Mouse (Mus musculus): ENCODE measurements around the gene Dcaf12. TPM values are rescaled to one million over a fixed set of nuclear protein-coding genes. Genes with fewer than 3 reads are reported as not detected.

Dcaf12 gene
- polyA plus RNA-seq, 1 experiment, result 84.7 TPM

- TF ChIP-seq CTCF (IDR thresholded peaks at IDR 0.05; ENCODE audit: control insufficient read depth, insufficient read depth, insufficient replicate concordance, low read depth, low read length), result no peak
- no peak for TF ChIP-seq POLR2A (IDR thresholded peaks at IDR 0.05; ENCODE audit: control insufficient read depth, low read depth, low read length)
- Histone ChIP-seq H3K4me1 (ENCODE audit: control insufficient read depth, insufficient read depth, low read length) (no peaks in the 10 kb centered on the region), H3K27ac (ENCODE audit: control insufficient read depth, insufficient read depth, low read depth, low read length) (no peak overlapping the region), H3K36me3 (ENCODE audit: control insufficient read depth, insufficient read depth, low read length) (no peaks in the 10 kb centered on the region), H3K4me3 (ENCODE audit: control insufficient read depth, low read depth, low read length) (no peak overlapping the region), H3K27me3 (ENCODE audit: control insufficient read depth, insufficient read depth, low read length) (no peaks in the 10 kb centered on the region)
These were observed 16.4 kb upstream of the Dcaf12 start for GRCm38 (mm10) chr4:41331085-41331484.

- Histone ChIP-seq H3K4me1 (ENCODE audit: control insufficient read depth, insufficient read depth, low read length) (no peaks in the 10 kb centered on the region), H3K4me3 (ENCODE audit: control insufficient read depth, low read depth, low read length) (no peak overlapping the region), H3K36me3 (ENCODE audit: control insufficient read depth, insufficient read depth, low read length) (no peaks in the 10 kb centered on the region), H3K27ac (ENCODE audit: control insufficient read depth, insufficient read depth, low read depth, low read length) (no peak overlapping the region), H3K27me3 (ENCODE audit: control insufficient read depth, insufficient read depth, low read length) (no peaks in the 10 kb centered on the region)
- TF ChIP-seq CTCF (IDR thresholded peaks at IDR 0.05; ENCODE audit: control insufficient read depth, insufficient read depth, insufficient replicate concordance, low read depth, low read length) (no peak), POLR2A (IDR thresholded peaks at IDR 0.05; ENCODE audit: control insufficient read depth, low read depth, low read length) (no peak)
These were observed 14.8 kb upstream of the Dcaf12 start for GRCm38 (mm10) chr4:41329481-41329880.

- TF ChIP-seq CTCF (IDR thresholded peaks at IDR 0.05; ENCODE audit: control insufficient read depth, insufficient read depth, insufficient replicate concordance, low read depth, low read length), result no peak
- no peak for TF ChIP-seq POLR2A (IDR thresholded peaks at IDR 0.05; ENCODE audit: control insufficient read depth, low read depth, low read length)
- no peaks in the 10 kb centered on the region for H3K27me3 ChIP-seq (ENCODE audit: control insufficient read depth, insufficient read depth, low read length)
- no peak overlapping the region for H3K27ac ChIP-seq (ENCODE audit: control insufficient read depth, insufficient read depth, low read depth, low read length)
- H3K4me1 ChIP-seq (ENCODE audit: control insufficient read depth, insufficient read depth, low read length), result no peaks in the 10 kb centered on the region
- H3K4me3 ChIP-seq (ENCODE audit: control insufficient read depth, low read depth, low read length), result no peak overlapping the region
- H3K36me3 ChIP-seq (ENCODE audit: control insufficient read depth, insufficient read depth, low read length), result no peaks in the 10 kb centered on the region
These were observed 12.2 kb upstream of the Dcaf12 start for GRCm38 (mm10) chr4:41326876-41327275.

- TF ChIP-seq CTCF (IDR thresholded peaks at IDR 0.05; ENCODE audit: control insufficient read depth, insufficient read depth, insufficient replicate concordance, low read depth, low read length) (no peak), POLR2A (IDR thresholded peaks at IDR 0.05; ENCODE audit: control insufficient read depth, low read depth, low read length) (no peak)
- no peaks in the 10 kb centered on the region for H3K27me3 ChIP-seq (ENCODE audit: control insufficient read depth, insufficient read depth, low read length)
- no peak overlapping the region for H3K27ac ChIP-seq (ENCODE audit: control insufficient read depth, insufficient read depth, low read depth, low read length)
- H3K4me3 ChIP-seq (ENCODE audit: control insufficient read depth, low read depth, low read length), result no peak overlapping the region
- no peaks in the 10 kb centered on the region for H3K4me1 ChIP-seq (ENCODE audit: control insufficient read depth, insufficient read depth, low read length)
- peaks cover 2% of the 10 kb centered on the region; the same call in 1 of the 2 replicates for H3K36me3 ChIP-seq (ENCODE audit: control insufficient read depth, insufficient read depth, low read length)
These were observed 6.3 kb upstream of the Dcaf12 start for GRCm38 (mm10) chr4:41320971-41321370.

- Histone ChIP-seq H3K36me3 (ENCODE audit: control insufficient read depth, insufficient read depth, low read length) (peaks cover 2% of the 10 kb centered on the region; the same call in 1 of the 2 replicates), H3K4me1 (ENCODE audit: control insufficient read depth, insufficient read depth, low read length) (peaks cover 4% of the 10 kb centered on the region), H3K27me3 (ENCODE audit: control insufficient read depth, insufficient read depth, low read length) (no peaks in the 10 kb centered on the region), H3K27ac (ENCODE audit: control insufficient read depth, insufficient read depth, low read depth, low read length) (no peak overlapping the region), H3K4me3 (ENCODE audit: control insufficient read depth, low read depth, low read length) (peak overlapping the region; percentile 66)
- TF ChIP-seq CTCF (IDR thresholded peaks at IDR 0.05; ENCODE audit: control insufficient read depth, insufficient read depth, insufficient replicate concordance, low read depth, low read length) (no peak), POLR2A (IDR thresholded peaks at IDR 0.05; ENCODE audit: control insufficient read depth, low read depth, low read length) (no peak)
These were observed 3.6 kb upstream of the Dcaf12 start for GRCm38 (mm10) chr4:41318267-41318666.

- H3K27ac ChIP-seq (ENCODE audit: control insufficient read depth, insufficient read depth, low read depth, low read length), result peak overlapping the region; percentile 78
These were observed 484 bp upstream of the Dcaf12 start for GRCm38 (mm10) chr4:41315173-41315572.

GRCm38 (mm10) chr4:41313722-41314121, 967 bp downstream of the Dcaf12 start:
- peak overlapping the region; percentile 82 for H3K27ac ChIP-seq (ENCODE audit: control insufficient read depth, insufficient read depth, low read depth, low read length)
- no peaks in the 10 kb centered on the region for H3K27me3 ChIP-seq (ENCODE audit: control insufficient read depth, insufficient read depth, low read length)
- H3K4me1 ChIP-seq (ENCODE audit: control insufficient read depth, insufficient read depth, low read length), result peaks cover 8% of the 10 kb centered on the region
- peaks cover 3% of the 10 kb centered on the region; the same call in 1 of the 2 replicates for H3K36me3 ChIP-seq (ENCODE audit: control insufficient read depth, insufficient read depth, low read length)
- no peak for TF ChIP-seq CTCF (IDR thresholded peaks at IDR 0.05; ENCODE audit: control insufficient read depth, insufficient read depth, insufficient replicate concordance, low read depth, low read length)
- TF ChIP-seq POLR2A (IDR thresholded peaks at IDR 0.05; ENCODE audit: control insufficient read depth, low read depth, low read length), result no peak
- peak overlapping the region; percentile 87 for H3K4me3 ChIP-seq (ENCODE audit: control insufficient read depth, low read depth, low read length)

More at GRCm38 (mm10) chr4:41315173-41315572, 484 bp upstream of the Dcaf12 start:
- Histone ChIP-seq H3K36me3 (ENCODE audit: control insufficient read depth, insufficient read depth, low read length) (peaks cover 3% of the 10 kb centered on the region; the same call in 1 of the 2 replicates), H3K4me1 (ENCODE audit: control insufficient read depth, insufficient read depth, low read length) (peaks cover 8% of the 10 kb centered on the region), H3K4me3 (ENCODE audit: control insufficient read depth, low read depth, low read length) (peak overlapping the region; percentile 87), H3K27me3 (ENCODE audit: control insufficient read depth, insufficient read depth, low read length) (no peaks in the 10 kb centered on the region)
- TF ChIP-seq CTCF (IDR thresholded peaks at IDR 0.05; ENCODE audit: control insufficient read depth, insufficient read depth, insufficient replicate concordance, low read depth, low read length) (no peak), POLR2A (IDR thresholded peaks at IDR 0.05; ENCODE audit: control insufficient read depth, low read depth, low read length) (no peak)
